28 mouse cellular contexts compared by ENCODE assay signal in the genomic region with DNA sequence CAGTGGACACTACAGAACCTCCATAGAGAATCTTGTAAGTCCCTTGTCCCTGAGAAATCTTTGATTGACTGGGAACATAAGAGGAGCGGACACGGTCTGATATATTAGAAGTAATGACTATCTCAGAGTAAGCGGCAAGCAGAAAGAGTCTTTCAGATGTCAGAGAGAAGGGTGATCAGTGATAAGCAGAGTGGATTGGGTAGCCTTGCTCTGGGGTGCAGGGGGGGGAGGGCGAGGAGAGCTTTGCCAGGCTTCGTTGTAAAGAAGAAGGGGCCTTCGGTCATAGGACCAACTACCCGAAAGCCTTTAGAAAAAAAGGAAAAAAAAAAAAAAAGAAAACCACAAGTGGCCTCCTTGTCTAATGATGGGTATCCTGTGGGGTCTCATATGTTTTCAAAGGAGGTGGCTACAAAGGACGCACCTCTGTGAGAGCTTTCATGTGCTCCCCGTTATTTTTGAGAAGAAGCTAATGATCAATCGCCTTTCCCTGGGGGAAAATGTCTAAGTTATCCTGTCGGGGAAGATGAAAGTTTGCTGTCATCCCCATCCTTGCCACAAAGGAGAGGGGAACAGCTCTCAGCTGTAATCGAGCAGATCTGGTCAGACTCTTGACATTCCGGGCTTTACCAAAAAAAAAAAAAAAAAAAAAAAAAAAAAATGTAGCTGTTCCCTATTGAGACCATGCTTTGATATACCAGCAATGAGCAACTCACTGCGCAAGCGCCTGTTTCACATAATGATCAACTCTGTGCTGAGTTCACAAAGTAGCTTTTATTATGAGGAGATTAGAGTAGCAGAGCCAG. TPM values are rescaled to one million over a fixed set of nuclear protein-coding genes. Genes with fewer than 3 reads are reported as not detected.
DNase-seq lines count a peak whose midpoint lies in the region; ATAC-seq and TF ChIP-seq lines count a peak whose summit lies in the region.
"Had no signal": no experiment of that assay in that cellular context is flagged by ENCODE, and none has a peak within 500 bp of the region (broad histone marks: within the 10 kb centered on the region; RNA-seq: fewer than 3 reads in every experiment).

No protein-coding gene starts in this region.

- WGBS in forebrain, embryonic 14.5 days = 66% methylated on average over 15 of the region's 15 CpGs
- WGBS in forebrain, embryonic 10.5 days = 83% methylated on average over 15 of the region's 15 CpGs
- 76% methylated on average over 15 of the region's 15 CpGs for WGBS in midbrain, embryonic 14.5 days
- 88% methylated on average over 15 of the region's 15 CpGs for WGBS in midbrain, embryonic 11.5 days

- peak; percentile 48; the same call in 1 of the 2 replicates for ATAC-seq in forebrain, embryonic 14.5 days
- no peak; the same call in 1 of the 2 replicates for ATAC-seq in midbrain, embryonic 14.5 days (ENCODE audit: low FRiP score, low TSS enrichment)
- no peak for ATAC-seq in midbrain, embryonic 11.5 days (ENCODE audit: low FRiP score)
- ATAC-seq: hindbrain, postnatal 0 days; inflammation-experienced regulatory T-cells, adult 6 months; intestine, embryonic 16.5 days had no signal

- H3K27me3 ChIP-seq in forebrain, embryonic 14.5 days (replicated peaks; ENCODE audit: control insufficient read depth, insufficient read depth, low read length) = no peaks in the 10 kb centered on the region
- no peaks in the 10 kb centered on the region for H3K27me3 ChIP-seq in forebrain, embryonic 10.5 days (ENCODE audit: poor library complexity, severe bottlenecking)
- no peaks in the 10 kb centered on the region for H3K27me3 ChIP-seq in midbrain, embryonic 14.5 days (ENCODE audit: control insufficient read depth, insufficient read depth, low read length)
- no peaks in the 10 kb centered on the region for H3K27me3 ChIP-seq in midbrain, embryonic 11.5 days (ENCODE audit: control insufficient read depth, insufficient read depth, low read length)
- H3K27me3 ChIP-seq: embryonic facial prominence, embryonic 12.5 days; embryonic facial prominence, embryonic 15.5 days; forebrain, embryonic 12.5 days; heart, embryonic 12.5 days; heart, embryonic 15.5 days had no signal

- no peak overlapping the region for H3K27ac ChIP-seq in forebrain, embryonic 14.5 days (ENCODE audit: low read depth, low read length)
- H3K27ac ChIP-seq in forebrain, embryonic 10.5 days = no peak overlapping the region
- H3K27ac ChIP-seq in midbrain, embryonic 14.5 days (replicated peaks; ENCODE audit: low read depth, low read length) = no peak overlapping the region
- H3K27ac ChIP-seq in midbrain, embryonic 11.5 days (ENCODE audit: low read depth, low read length) = no peak overlapping the region
- H3K27ac ChIP-seq: embryonic facial prominence, embryonic 12.5 days; embryonic facial prominence, embryonic 15.5 days; forebrain, embryonic 12.5 days; heart, embryonic 15.5 days; hindbrain, embryonic 14.5 days; hindbrain, postnatal 0 days had no signal

- DNase-seq in forebrain, embryonic 14.5 days (ENCODE audit: low spot score) = peak; percentile 39
- DNase-seq in forebrain, embryonic 10.5 days (ENCODE audit: extremely low spot score, low spot score) = no peak
- DNase-seq in midbrain, embryonic 14.5 days = peak; percentile 61
- DNase-seq in midbrain, embryonic 11.5 days (ENCODE audit: low spot score, missing footprints) = no peak
- peak; percentile 79 for DNase-seq in brain, embryonic 14.5 days (ENCODE audit: low read depth)
- DNase-seq in retina, postnatal 1 day = peak; percentile 49
- no peak for DNase-seq in layer of hippocampus, adult 9-11 months
- no peak for DNase-seq in frontal cortex, postnatal 36 days (ENCODE audit: low spot score in 2 of 2)
- DNase-seq: adrenal gland, adult 2 months; adrenal gland, postnatal 14 days; B cell, adult 2 months; cerebellum, adult 2 months; cerebellum, adult 9-11 months; cerebellum, postnatal 25 days; gastrocnemius, postnatal 10 days; gastrocnemius, postnatal 36 days; heart, postnatal 10 days; heart, postnatal 4 days had no signal

- H3K9me3 ChIP-seq in forebrain, embryonic 14.5 days (replicated peaks; ENCODE audit: control insufficient read depth, low read length) = no peaks in the 10 kb centered on the region
- no peaks in the 10 kb centered on the region for H3K9me3 ChIP-seq in forebrain, embryonic 10.5 days
- H3K9me3 ChIP-seq in midbrain, embryonic 14.5 days (ENCODE audit: control insufficient read depth, low read length) = no peaks in the 10 kb centered on the region
- H3K9me3 ChIP-seq in midbrain, embryonic 11.5 days (ENCODE audit: control insufficient read depth, low read length) = no peaks in the 10 kb centered on the region
- H3K9me3 ChIP-seq: embryonic facial prominence, embryonic 12.5 days; embryonic facial prominence, embryonic 15.5 days; forebrain, embryonic 12.5 days; heart, embryonic 15.5 days had no signal

- H3K9ac ChIP-seq in forebrain, embryonic 14.5 days (ENCODE audit: low read length) = no peak overlapping the region
- H3K9ac ChIP-seq in midbrain, embryonic 14.5 days (replicated peaks; ENCODE audit: low read length) = no peak overlapping the region
- no peak overlapping the region for H3K9ac ChIP-seq in midbrain, embryonic 11.5 days (ENCODE audit: low read length)
- H3K9ac ChIP-seq: embryonic facial prominence, embryonic 12.5 days; embryonic facial prominence, embryonic 15.5 days; forebrain, embryonic 12.5 days; heart, embryonic 12.5 days; heart, embryonic 15.5 days; hindbrain, embryonic 14.5 days had no signal

- H3K36me3 ChIP-seq in forebrain, embryonic 14.5 days (ENCODE audit: control insufficient read depth, insufficient read depth, low read length) = no peaks in the 10 kb centered on the region
- no peaks in the 10 kb centered on the region for H3K36me3 ChIP-seq in forebrain, embryonic 10.5 days (replicated peaks)
- H3K36me3 ChIP-seq in midbrain, embryonic 14.5 days (ENCODE audit: control insufficient read depth, insufficient read depth, low read length) = no peaks in the 10 kb centered on the region
- no peaks in the 10 kb centered on the region for H3K36me3 ChIP-seq in midbrain, embryonic 11.5 days (ENCODE audit: control insufficient read depth, insufficient read depth, low read length)
- H3K36me3 ChIP-seq: embryonic facial prominence, embryonic 12.5 days; embryonic facial prominence, embryonic 15.5 days; forebrain, embryonic 12.5 days; heart, embryonic 12.5 days; heart, embryonic 15.5 days had no signal

- no peak for TF ChIP-seq CTCF in brain, embryonic 14.5 days (IDR thresholded peaks at IDR 0.05; ENCODE audit: borderline replicate concordance, extremely low read depth, insufficient read depth, insufficient read length)

- no peaks in the 10 kb centered on the region for H3K4me1 ChIP-seq in forebrain, embryonic 14.5 days (ENCODE audit: control insufficient read depth, insufficient read depth, low read length)
- H3K4me1 ChIP-seq in forebrain, embryonic 10.5 days = no peaks in the 10 kb centered on the region; the same call in 1 of the 2 replicates
- no peaks in the 10 kb centered on the region for H3K4me1 ChIP-seq in midbrain, embryonic 14.5 days (ENCODE audit: control insufficient read depth, insufficient read depth, low read length)
- no peaks in the 10 kb centered on the region for H3K4me1 ChIP-seq in midbrain, embryonic 11.5 days (ENCODE audit: control insufficient read depth, insufficient read depth, low read length)
- H3K4me1 ChIP-seq: embryonic facial prominence, embryonic 12.5 days; forebrain, embryonic 12.5 days had no signal

- H3K4me2 ChIP-seq in forebrain, embryonic 14.5 days (ENCODE audit: low read length) = no peak overlapping the region
- no peak overlapping the region for H3K4me2 ChIP-seq in midbrain, embryonic 14.5 days (ENCODE audit: low read length)
- no peak overlapping the region for H3K4me2 ChIP-seq in midbrain, embryonic 11.5 days
- H3K4me2 ChIP-seq: embryonic facial prominence, embryonic 12.5 days; embryonic facial prominence, embryonic 15.5 days; forebrain, embryonic 12.5 days; heart, embryonic 12.5 days; heart, embryonic 15.5 days; hindbrain, embryonic 14.5 days had no signal

- no peak overlapping the region for H3K4me3 ChIP-seq in forebrain, embryonic 14.5 days (ENCODE audit: low read depth, low read length)
- no peak overlapping the region for H3K4me3 ChIP-seq in forebrain, embryonic 10.5 days
- no peak overlapping the region for H3K4me3 ChIP-seq in midbrain, embryonic 14.5 days (replicated peaks; ENCODE audit: low read depth, low read length)
- no peak overlapping the region for H3K4me3 ChIP-seq in midbrain, embryonic 11.5 days (ENCODE audit: low read depth, low read length)
- H3K4me3 ChIP-seq: embryonic facial prominence, embryonic 12.5 days; embryonic facial prominence, embryonic 15.5 days; forebrain, embryonic 12.5 days; heart, embryonic 12.5 days; heart, embryonic 15.5 days had no signal

- TF ChIP-seq POLR2A in brain, embryonic 14.5 days (IDR thresholded peaks at IDR 0.05; ENCODE audit: borderline replicate concordance, extremely low read depth, insufficient read depth, insufficient read length, poor library complexity, severe bottlenecking) = no peak

RNA-seq across cellular contexts. Expression of a gene that starts 13.3 kb away (rescaled TPM):
- polyA plus RNA-seq in forebrain, embryonic 14.5 days (2014; fragmentation: Nextera tagmentation; extraction: Ambion mirVana) = not detected in 2 replicates
- 0.75 TPM in 1 of 2 replicates, not detected in the other for polyA plus RNA-seq in forebrain, embryonic 10.5 days (2016; fragmentation: Nextera tagmentation; extraction: Ambion mirVana)
- not detected in 2 replicates for polyA plus RNA-seq in midbrain, embryonic 14.5 days (2014; fragmentation: Nextera tagmentation; extraction: Ambion mirVana)
- not detected in 2 replicates for polyA plus RNA-seq in midbrain, embryonic 11.5 days (2014; fragmentation: Nextera tagmentation; extraction: Ambion mirVana)
- 0.38 and 0.59 TPM in 2 replicates for polyA plus RNA-seq in brain, embryonic 14.5 days (2012; rRNA removed)
- polyA plus RNA-seq: heart, embryonic 12.5 days; hindbrain, embryonic 11.5 days; inflammation-experienced regulatory T-cells, adult 6 months had no signal

Comparison
In these comparisons a context has a peak if more than half of its experiments do, and no peak if none do; other contexts are left out.
1. DNase-seq: peak in forebrain, embryonic 14.5 days (single experiment), midbrain, embryonic 14.5 days (single experiment), brain, embryonic 14.5 days (single experiment) and retina, postnatal 1 day (single experiment); none in forebrain, embryonic 10.5 days (single experiment), midbrain, embryonic 11.5 days (single experiment), layer of hippocampus, adult 9-11 months (single experiment) and frontal cortex, postnatal 36 days (0 of 2).